Mouse (Mus musculus) midbrain, embryonic 15.5 days (tissue): ENCODE measurements at regions not wholly inside any gene's neighbourhood (a gene's known extent, or its start where the extent isn't known, plus 50 kb on each side); places are given as distances from the start of the nearest gene placed in this dataset.
"Not testable (repeated sequence)": the region's sequence is repeated elsewhere in the genome, so short reads cannot be mapped to it uniquely, and the experiment has no call there.

ENCODE experiments used
- ATAC-seq: fragments of 200-750 bp; cut with Nextera tagmentation; replicated peaks from 2 replicates; pipeline ENCODE4 v1.8.0; 2017; ENCODE audit warnings: moderate TSS enrichment
- H3K27ac ChIP-seq: fragments of 300-500 bp; sonication (generic); 2 replicates; pipeline ENCODE4 v1.5.1; 2015; ENCODE audit warnings: mild to moderate bottlenecking, inconsistent platforms
- H3K27me3 ChIP-seq: fragments of 300-500 bp; sonication (generic); replicated peaks from 2 replicates; pipeline ENCODE4 v1.6.1; 2015; ENCODE audit warnings: inconsistent platforms
- H3K36me3 ChIP-seq: fragments of 300-500 bp; sonication (generic); replicated peaks from 2 replicates; pipeline ENCODE4 v1.6.1; 2015; ENCODE audit warnings: inconsistent platforms
- H3K4me1 ChIP-seq: fragments of 300-500 bp; sonication (generic); 2 replicates; pipeline ENCODE4 v1.6.1; 2015; ENCODE audit warnings: inconsistent platforms
- H3K4me2 ChIP-seq: fragments of 300-500 bp; sonication (generic); 2 replicates; pipeline ENCODE4 v1.6.1; 2015; ENCODE audit warnings: inconsistent platforms, mild to moderate bottlenecking, moderate library complexity
- H3K4me3 ChIP-seq: fragments of 300-500 bp; sonication (generic); 2 replicates; pipeline ENCODE4 v1.5.1; 2015; ENCODE audit warnings: mild to moderate bottlenecking, inconsistent platforms
- H3K9ac ChIP-seq: fragments of 300-500 bp; sonication (generic); 2 replicates; pipeline ENCODE4 v1.6.1; 2015; ENCODE audit warnings: mild to moderate bottlenecking, inconsistent platforms
- H3K9me3 ChIP-seq: fragments of 300-500 bp; sonication (generic); 2 replicates; pipeline ENCODE4 v1.6.1; 2016; ENCODE audit warnings: inconsistent platforms
- WGBS: fragments of 180-500 bp; shearing (Covaris S2); methylation state at CpG from one replicate; pipeline ENCODE4 v1.1.7; 2015; ENCODE audit warnings: mixed read lengths; 5-methylcytosine and 5-hydroxymethylcytosine counted together

- Histone ChIP-seq H3K4me2 (no peak overlapping the region), H3K4me3 (no peak overlapping the region), H3K36me3 (no peaks in the 10 kb centered on the region), H3K9ac (no peak overlapping the region), H3K4me1 (no peaks in the 10 kb centered on the region), H3K27ac (no peak overlapping the region), H3K27me3 (no peaks in the 10 kb centered on the region), H3K9me3 (no peaks in the 10 kb centered on the region)
- peak; percentile 75; the same call in 1 of the 2 replicates for ATAC-seq
- WGBS: 67% methylated on average over 7 of the region's 7 CpGs
Observed at GRCm38 (mm10) chr9:90618154-90618553, 347.6 kb upstream of the Tbc1d2b start.

- Histone ChIP-seq H3K27me3 (no peaks in the 10 kb centered on the region), H3K4me1 (no peaks in the 10 kb centered on the region), H3K4me3 (no peak overlapping the region), H3K9me3 (no peaks in the 10 kb centered on the region), H3K27ac (no peak overlapping the region), H3K4me2 (no peak overlapping the region), H3K36me3 (no peaks in the 10 kb centered on the region), H3K9ac (no peak overlapping the region)
- ATAC-seq: no peak
- WGBS: 74% methylated on average over 4 of the region's 4 CpGs
Observed at GRCm38 (mm10) chr9:90597894-90598293, 327.3 kb upstream of the Tbc1d2b start.

- no peak for ATAC-seq
- no peak overlapping the region for H3K9ac ChIP-seq
Observed at GRCm38 (mm10) chr9:90556742-90557141, 286.1 kb upstream of the Tbc1d2b start.

GRCm38 (mm10) chr9:90556216-90556615, 285.6 kb upstream of the Tbc1d2b start:
- no peaks in the 10 kb centered on the region for H3K9me3 ChIP-seq
- 23% methylated on average over 3 of the region's 3 CpGs for WGBS
- no peak overlapping the region for H3K27ac ChIP-seq
- H3K27me3 ChIP-seq: no peaks in the 10 kb centered on the region
- ATAC-seq: no peak
- H3K9ac ChIP-seq: no peak overlapping the region
- no peak overlapping the region for H3K4me3 ChIP-seq
- no peak overlapping the region for H3K4me2 ChIP-seq
- no peaks in the 10 kb centered on the region; the same call in 1 of the 2 replicates for H3K4me1 ChIP-seq
- no peaks in the 10 kb centered on the region for H3K36me3 ChIP-seq

More at GRCm38 (mm10) chr9:90556742-90557141, 286.1 kb upstream of the Tbc1d2b start:
- Histone ChIP-seq H3K4me3 (no peak overlapping the region), H3K9me3 (no peaks in the 10 kb centered on the region), H3K36me3 (no peaks in the 10 kb centered on the region), H3K27ac (no peak overlapping the region), H3K27me3 (no peaks in the 10 kb centered on the region), H3K4me1 (no peaks in the 10 kb centered on the region; the same call in 1 of the 2 replicates), H3K4me2 (no peak overlapping the region)
- 26% methylated on average over 1 of the region's 1 CpGs for WGBS

GRCm38 (mm10) chr9:90547931-90548330, 277.3 kb upstream of the Tbc1d2b start:
- 86% methylated on average over 1 of the region's 1 CpGs for WGBS

GRCm38 (mm10) chr9:90546720-90547119, 276.1 kb upstream of the Tbc1d2b start:
- no peak overlapping the region for H3K27ac ChIP-seq
- no peaks in the 10 kb centered on the region for H3K9me3 ChIP-seq
- no peak overlapping the region for H3K4me3 ChIP-seq
- H3K4me1 ChIP-seq: no peaks in the 10 kb centered on the region
- H3K4me2 ChIP-seq: no peak overlapping the region
- ATAC-seq: no peak
- no peak overlapping the region for H3K9ac ChIP-seq
- H3K27me3 ChIP-seq: no peaks in the 10 kb centered on the region
- H3K36me3 ChIP-seq: no peaks in the 10 kb centered on the region

More at GRCm38 (mm10) chr9:90547931-90548330, 277.3 kb upstream of the Tbc1d2b start:
- H3K27ac ChIP-seq: no peak overlapping the region
- ATAC-seq: no peak
- H3K4me3 ChIP-seq: no peak overlapping the region
- no peaks in the 10 kb centered on the region for H3K27me3 ChIP-seq
- no peaks in the 10 kb centered on the region for H3K9me3 ChIP-seq
- no peaks in the 10 kb centered on the region for H3K36me3 ChIP-seq
- H3K4me1 ChIP-seq: no peaks in the 10 kb centered on the region
- no peak overlapping the region for H3K9ac ChIP-seq
- no peak overlapping the region for H3K4me2 ChIP-seq

- not testable (repeated sequence) for ATAC-seq, H3K4me1 ChIP-seq, H3K27me3 ChIP-seq, H3K9ac ChIP-seq, H3K9me3 ChIP-seq, H3K4me2 ChIP-seq, H3K4me3 ChIP-seq, H3K27ac ChIP-seq, H3K36me3 ChIP-seq
- WGBS: 88% methylated on average over 8 of the region's 8 CpGs
Observed at GRCm38 (mm10) chr9:90537683-90538082, 267.1 kb upstream of the Tbc1d2b start.

- H3K9me3 ChIP-seq: no peaks in the 10 kb centered on the region; the same call in 1 of the 2 replicates
- no peak overlapping the region for H3K27ac ChIP-seq
- no peak overlapping the region for H3K4me3 ChIP-seq
- no peak overlapping the region for H3K4me2 ChIP-seq
- no peaks in the 10 kb centered on the region for H3K4me1 ChIP-seq
- no peaks in the 10 kb centered on the region for H3K36me3 ChIP-seq
- no peak overlapping the region for H3K9ac ChIP-seq
- no peaks in the 10 kb centered on the region for H3K27me3 ChIP-seq
- ATAC-seq: no peak
Observed at GRCm38 (mm10) chr9:90533372-90533771, 262.8 kb upstream of the Tbc1d2b start.

GRCm38 (mm10) chr9:90521186-90521585, 250.6 kb upstream of the Tbc1d2b start:
- WGBS: 37% methylated on average over 3 of the region's 3 CpGs
- Histone ChIP-seq H3K27me3 (no peaks in the 10 kb centered on the region), H3K9ac (no peak overlapping the region), H3K27ac (no peak overlapping the region), H3K4me1 (no peaks in the 10 kb centered on the region), H3K4me3 (no peak overlapping the region), H3K9me3 (no peaks in the 10 kb centered on the region), H3K4me2 (no peak overlapping the region), H3K36me3 (no peaks in the 10 kb centered on the region)
- ATAC-seq: no peak; the same call in 1 of the 2 replicates

- ATAC-seq: no peak
- Histone ChIP-seq H3K9me3 (no peaks in the 10 kb centered on the region), H3K27ac (no peak overlapping the region), H3K9ac (no peak overlapping the region), H3K4me1 (no peaks in the 10 kb centered on the region), H3K27me3 (no peaks in the 10 kb centered on the region), H3K4me3 (no peak overlapping the region), H3K36me3 (no peaks in the 10 kb centered on the region), H3K4me2 (no peak overlapping the region)
- 43% methylated on average over 1 of the region's 1 CpGs for WGBS
Observed at GRCm38 (mm10) chr9:90494888-90495287, 224.3 kb upstream of the Tbc1d2b start.

- Histone ChIP-seq H3K4me1 (no peaks in the 10 kb centered on the region), H3K4me3 (no peak overlapping the region), H3K36me3 (no peaks in the 10 kb centered on the region), H3K9ac (no peak overlapping the region), H3K4me2 (no peak overlapping the region), H3K27me3 (no peaks in the 10 kb centered on the region), H3K27ac (no peak overlapping the region), H3K9me3 (no peaks in the 10 kb centered on the region)
- 69% methylated on average over 7 of the region's 7 CpGs for WGBS
- ATAC-seq: peak; percentile 75; the same call in 1 of the 2 replicates
Observed at GRCm38 (mm10) chr9:90490561-90491152, 220.1 kb upstream of the Tbc1d2b start.

GRCm38 (mm10) chr9:90450579-90450978, 180.0 kb upstream of the Tbc1d2b start:
- H3K4me2 ChIP-seq: no peak overlapping the region
- no peaks in the 10 kb centered on the region for H3K27me3 ChIP-seq
- H3K9ac ChIP-seq: no peak overlapping the region
- no peak overlapping the region for H3K4me3 ChIP-seq
- ATAC-seq: no peak
- H3K9me3 ChIP-seq: no peaks in the 10 kb centered on the region
- H3K36me3 ChIP-seq: no peaks in the 10 kb centered on the region
- H3K4me1 ChIP-seq: no peaks in the 10 kb centered on the region
- H3K27ac ChIP-seq: no peak overlapping the region
- 100% methylated on average over 2 of the region's 2 CpGs for WGBS

- H3K4me2 ChIP-seq: no peak overlapping the region
- H3K4me1 ChIP-seq: no peaks in the 10 kb centered on the region
- no peaks in the 10 kb centered on the region for H3K36me3 ChIP-seq
- H3K9me3 ChIP-seq: no peaks in the 10 kb centered on the region
- WGBS: 21% methylated on average over 4 of the region's 4 CpGs
- H3K4me3 ChIP-seq: no peak overlapping the region
- H3K27ac ChIP-seq: no peak overlapping the region
- H3K27me3 ChIP-seq: no peaks in the 10 kb centered on the region
- no peak for ATAC-seq
- no peak overlapping the region for H3K9ac ChIP-seq
Observed at GRCm38 (mm10) chr9:90446957-90447356, 176.4 kb upstream of the Tbc1d2b start.
